Comparison of ENCODE assay signal across 15 mouse cellular contexts in genomic region chr9:36918582-36918981, GRCm38 (mm10).
"Had no signal": no experiment of that assay in that cellular context is flagged by ENCODE, and none has a peak within 500 bp of the region (broad histone marks: within the 10 kb centered on the region; RNA-seq: fewer than 3 reads in every experiment).

No protein-coding gene starts in this region.

- H3K4me3 ChIP-seq: lung, embryonic 15.5 days; megakaryocyte, embryonic 14.5 days; midbrain, embryonic 13.5 days; midbrain, embryonic 15.5 days; neural tube, embryonic 12.5 days; stomach, embryonic 15.5 days had no signal

- DNase-seq: lung, adult 2 months; lung, postnatal 14 days; lung, postnatal 36 days; right cerebral cortex, postnatal 14 days; thymus, adult 2 months; thymus, postnatal 25 days; thymus, postnatal 4 days had no signal

- H3K27ac ChIP-seq: lung, embryonic 15.5 days; macrophage; neural tube, embryonic 12.5 days; stomach, embryonic 15.5 days; stomach, postnatal 0 days had no signal
